Mouse (Mus musculus): Measurements from ENCODE around the gene Gm10665.
"Not testable (repeated sequence)": the region's sequence is repeated elsewhere in the genome, so short reads cannot be mapped to it uniquely, and the experiment has no call there.

Gene Gm10665

GRCm38 (mm10) chr7:22463975-22464374 is at the start of gene Gm10665:
Gene Gm10665 (minus strand): TSS chr7:22464075.
- not testable (repeated sequence) for DNase-seq (ENCODE audit: low spot score in 2 of 2)

- DNase-seq (ENCODE audit: low spot score in 2 of 2), result not testable (repeated sequence)
Measured at GRCm38 (mm10) chr7:22499578-22499977, 35.7 kb upstream of the Gm10665 start, which contains the start of gene Vmn1r151. Gene Vmn1r151 (minus strand): TSS chr7:22499678.

GRCm38 (mm10) chr7:22438129-22438528 is 25.7 kb downstream of the Gm10665 start, which contains the start of gene Vmn1r149:
Gene Vmn1r149 (minus strand): TSS chr7:22438229.
- not testable (repeated sequence) for DNase-seq (ENCODE audit: low spot score in 2 of 2)

GRCm38 (mm10) chr7:22413283-22413682 is 50.6 kb downstream of the Gm10665 start, which contains the start of gene Vmn1r148:
Gene Vmn1r148 (plus strand): TSS chr7:22413583.
- DNase-seq (ENCODE audit: low spot score in 2 of 2), result not testable (repeated sequence)

Measured in spleen, postnatal 36 days (tissue).